Mouse (Mus musculus) thymus, adult 2 months (tissue): ENCODE measurements around the gene Rab6a. TPM values are rescaled to one million over a fixed set of nuclear protein-coding genes. Genes with fewer than 3 reads are reported as not detected.

Experiments used
- DNase-seq: peaks from one replicate; pipeline ENCODE4 v3.0.0; 2021
- H3K27ac ChIP-seq: fragments of 200-500 bp; 2 replicates; pipeline ENCODE4 v1.5.1; 2012; ENCODE audit warnings: low read length, control low read depth; ENCODE audit not compliant: control insufficient read depth, insufficient read depth
- H3K27me3 ChIP-seq: fragments of 200-500 bp; 2 replicates; pipeline ENCODE4 v1.6.1; 2012; ENCODE audit warnings: mild to moderate bottlenecking, low read length, moderate library complexity, mixed read lengths; ENCODE audit not compliant: control insufficient read depth, insufficient read depth
- H3K36me3 ChIP-seq: fragments of 200-500 bp; 2 replicates; pipeline ENCODE4 v1.6.1; 2012; ENCODE audit warnings: mild to moderate bottlenecking, low read length, moderate library complexity; ENCODE audit not compliant: control insufficient read depth, insufficient read depth
- H3K4me1 ChIP-seq: fragments of 200-500 bp; replicated peaks from 2 replicates; pipeline ENCODE4 v1.6.1; 2012; ENCODE audit warnings: low read length; ENCODE audit not compliant: control insufficient read depth, insufficient read depth
- H3K4me3 ChIP-seq: fragments of 200-500 bp; 2 replicates; pipeline ENCODE4 v1.5.1; 2012; ENCODE audit warnings: mild to moderate bottlenecking, low read length, control low read depth, moderate library complexity; ENCODE audit not compliant: control insufficient read depth, insufficient read depth
- CTCF ChIP-seq: fragments of 200-500 bp; IDR thresholded peaks from 2 replicates; pipeline ENCODE4 v1.5.1; 2012; ENCODE audit warnings: mild to moderate bottlenecking, control low read depth, low read length, moderate library complexity, borderline replicate concordance; ENCODE audit not compliant: control insufficient read depth, poor library complexity, insufficient read depth; ENCODE audit errors: extremely low read depth
- POLR2A ChIP-seq: fragments of 200-500 bp; IDR thresholded peaks from 2 replicates; pipeline ENCODE4 v1.6.1; 2012; ENCODE audit warnings: mild to moderate bottlenecking, low read length, control low read depth, moderate library complexity; ENCODE audit not compliant: control insufficient read depth, poor library complexity, insufficient read depth; ENCODE audit errors: extremely low read depth
- WGBS: fragments of 180-500 bp; shearing (Covaris S2); methylation state at CpG from one replicate; pipeline ENCODE4 v1.1.7; 2018; 5-methylcytosine and 5-hydroxymethylcytosine counted together
- polyA plus RNA-seq: library from polyadenylated mRNA; depleted of rRNA; stranded (reverse); fragments of >200 nt; gene quantifications from 2 replicates; pipeline ENCODE4 v1.2.3, GENCODE M21; 2012

Rab6a gene
- polyA plus RNA-seq, 1 experiment = 25.9 TPM

DNA sequence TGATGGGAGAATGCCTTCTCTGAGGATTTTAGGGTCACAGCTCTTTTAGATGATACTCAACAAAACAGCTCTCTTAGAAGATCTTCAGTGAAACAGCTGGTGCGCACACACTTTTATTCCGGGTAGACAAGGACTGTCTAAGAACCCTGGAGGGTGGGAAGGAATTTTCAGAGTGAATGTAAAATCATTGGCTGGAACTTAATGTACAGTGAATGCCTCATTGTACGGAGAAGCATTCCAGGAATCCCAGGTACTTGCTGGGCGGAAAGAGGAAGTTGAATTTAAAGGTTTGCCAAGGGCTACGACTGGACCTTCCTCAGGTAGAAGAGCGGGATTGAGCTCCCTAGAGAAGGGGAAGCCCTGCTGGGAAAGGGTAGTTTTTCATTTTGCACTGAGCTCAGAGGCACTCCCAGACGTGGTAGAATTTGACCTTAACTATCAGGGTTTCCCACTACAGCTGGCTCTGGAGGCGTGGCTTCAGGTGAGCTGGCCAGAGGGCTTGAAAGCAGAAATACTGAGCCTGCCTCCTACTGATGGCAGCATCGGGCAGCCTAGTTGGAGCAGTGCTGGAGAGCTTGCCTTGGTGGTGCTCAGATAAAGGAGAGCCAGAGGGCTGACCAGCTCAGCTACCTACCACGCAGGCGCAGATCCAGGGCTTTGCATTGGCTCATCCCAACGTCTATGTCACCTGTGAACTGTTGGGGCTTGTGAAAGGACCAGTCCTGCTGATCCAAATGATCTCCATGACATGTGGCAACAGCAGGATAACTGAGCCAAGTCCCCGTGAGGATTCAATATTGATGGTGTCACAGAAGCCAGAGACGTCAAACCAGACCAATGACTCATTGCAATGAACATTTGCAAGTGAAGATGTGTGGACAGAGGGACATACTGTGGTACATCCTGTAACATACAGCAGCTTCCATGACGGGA, 72.0 kb downstream of the Rab6a start:
- Histone ChIP-seq H3K4me3 (no peak overlapping the region), H3K27ac (no peak overlapping the region)
- DNase-seq = no peak

GRCm38 (mm10) chr7:100681132-100681531, 73.9 kb downstream of the Rab6a start:
- Histone ChIP-seq H3K27ac (no peak overlapping the region), H3K36me3 (no peaks in the 10 kb centered on the region), H3K27me3 (no peaks in the 10 kb centered on the region), H3K4me1 (no peaks in the 10 kb centered on the region), H3K4me3 (no peak overlapping the region)
- 65% methylated on average over 5 of the region's 5 CpGs for WGBS
- DNase-seq = no peak
- TF ChIP-seq CTCF (no peak), POLR2A (no peak)

More for the DNA sequence above, 72.0 kb downstream of the Rab6a start:
- Histone ChIP-seq H3K36me3 (no peaks in the 10 kb centered on the region), H3K4me1 (no peaks in the 10 kb centered on the region), H3K27me3 (no peaks in the 10 kb centered on the region)
- TF ChIP-seq CTCF (no peak), POLR2A (no peak)
- WGBS = 71% methylated on average over 15 of the region's 15 CpGs

DNA sequence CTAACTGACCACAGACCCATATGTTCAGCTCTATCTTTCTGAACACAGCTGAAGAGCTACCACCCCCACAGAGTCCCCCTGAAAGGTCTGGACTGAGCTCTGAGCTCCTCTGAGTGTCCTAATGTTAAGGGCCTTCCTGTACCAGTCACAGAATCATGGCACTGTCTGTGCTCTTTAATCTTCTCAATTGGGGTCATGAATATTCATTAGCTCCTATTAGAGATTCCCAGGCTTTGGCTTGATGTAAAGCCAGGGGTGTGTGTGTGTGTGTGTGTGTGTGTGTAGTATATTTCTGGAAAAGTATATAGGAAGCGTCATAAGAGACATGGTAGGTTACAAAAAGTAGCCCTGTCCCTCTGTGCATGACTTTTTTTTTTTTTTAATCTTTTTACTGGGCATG, 76.0 kb downstream of the Rab6a start:
- H3K4me3 ChIP-seq = no peak overlapping the region
- H3K36me3 ChIP-seq = no peaks in the 10 kb centered on the region
- H3K4me1 ChIP-seq = no peaks in the 10 kb centered on the region
- no peak overlapping the region for H3K27ac ChIP-seq
- DNase-seq = no peak
- TF ChIP-seq POLR2A = no peak
- TF ChIP-seq CTCF = no peak
- no peaks in the 10 kb centered on the region for H3K27me3 ChIP-seq
- 100% methylated on average over 1 of the region's 1 CpGs for WGBS

GRCm38 (mm10) chr7:100684081-100684480, 76.9 kb downstream of the Rab6a start:
- DNase-seq = no peak

DNA sequence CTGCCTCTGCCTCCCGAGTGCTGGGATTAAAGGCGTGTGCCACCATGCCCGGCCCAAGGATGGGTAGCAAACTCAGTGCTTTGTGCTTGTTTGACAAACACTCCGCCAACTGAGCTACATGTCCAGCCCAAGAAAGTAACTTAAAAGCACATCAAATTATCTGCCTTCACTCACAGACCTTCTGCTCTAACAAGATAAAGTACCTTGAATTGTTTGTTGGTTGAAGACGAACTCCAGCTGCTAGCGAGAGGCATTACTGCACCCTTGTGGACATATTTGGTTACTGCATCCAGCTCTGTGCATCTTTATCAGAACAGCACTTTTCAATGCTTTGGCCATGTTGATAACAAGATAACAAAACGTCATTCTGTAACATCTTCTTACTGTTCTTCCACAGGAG, 77.3 kb downstream of the Rab6a start:
- H3K27me3 ChIP-seq = no peaks in the 10 kb centered on the region
- 56% methylated on average over 7 of the region's 7 CpGs for WGBS
- peak; percentile 51 for DNase-seq
- H3K4me1 ChIP-seq = no peaks in the 10 kb centered on the region
- H3K27ac ChIP-seq = no peak overlapping the region
- H3K36me3 ChIP-seq = no peaks in the 10 kb centered on the region
- no peak overlapping the region for H3K4me3 ChIP-seq
- TF ChIP-seq POLR2A (no peak), CTCF (no peak)

More at GRCm38 (mm10) chr7:100684081-100684480, 76.9 kb downstream of the Rab6a start:
- no peaks in the 10 kb centered on the region for H3K27me3 ChIP-seq
- no peaks in the 10 kb centered on the region for H3K4me1 ChIP-seq
- TF ChIP-seq POLR2A = no peak
- TF ChIP-seq CTCF = no peak
- no peak overlapping the region for H3K27ac ChIP-seq
- WGBS = 82% methylated on average over 5 of the region's 5 CpGs
- H3K4me3 ChIP-seq = no peak overlapping the region
- no peaks in the 10 kb centered on the region for H3K36me3 ChIP-seq

GRCm38 (mm10) chr7:100685061-100686030, 78.1 kb downstream of the Rab6a start:
- 45% methylated on average over 13 of the region's 13 CpGs for WGBS
- Histone ChIP-seq H3K36me3 (no peaks in the 10 kb centered on the region), H3K4me3 (no peak overlapping the region), H3K4me1 (no peaks in the 10 kb centered on the region), H3K27ac (no peak overlapping the region), H3K27me3 (no peaks in the 10 kb centered on the region)
- peak; percentile 68 for DNase-seq
- TF ChIP-seq CTCF = peak; percentile 82; the same call in 1 of the 2 replicates
- no peak for TF ChIP-seq POLR2A
